Mouse (Mus musculus) right cerebral cortex, adult 2 months (tissue): ENCODE measurements at regions not wholly inside any gene's neighbourhood (a gene's known extent, or its start where the extent isn't known, plus 50 kb on each side); places are given as distances from the start of the nearest gene placed in this dataset.

Source experiments
- DNase-seq, 2 experiments: peaks; one replicate each; pipeline ENCODE4 v3.0.0; 2021 to 2022; ENCODE audit warnings: low spot score in 2 of 2

- DNase-seq = no peak
Measured at GRCm38 (mm10) chr14:103932170-103932569, 88.0 kb upstream of the Ednrb start.

GRCm38 (mm10) chr14:103929734-103930364, 85.6 kb upstream of the Ednrb start:
- no peak for DNase-seq

GRCm38 (mm10) chr14:103929155-103929729, 85.0 kb upstream of the Ednrb start:
- DNase-seq = no peak

- no peak for DNase-seq
Measured at GRCm38 (mm10) chr14:103920169-103920568, 76.0 kb upstream of the Ednrb start.

- DNase-seq = no peak
Measured at GRCm38 (mm10) chr14:103919380-103919779, 75.2 kb upstream of the Ednrb start.

- DNase-seq = no peak
Measured at GRCm38 (mm10) chr14:103913453-103913852, 69.3 kb upstream of the Ednrb start.

- no peak for DNase-seq
Measured at GRCm38 (mm10) chr14:103911707-103912106, 67.5 kb upstream of the Ednrb start.

GRCm38 (mm10) chr14:103911280-103911679, 67.1 kb upstream of the Ednrb start:
- no peak for DNase-seq

- DNase-seq = no peak
Measured at GRCm38 (mm10) chr14:103906417-103907070, 62.3 kb upstream of the Ednrb start.

- DNase-seq = no peak
Measured at GRCm38 (mm10) chr14:103900817-103901216, 56.6 kb upstream of the Ednrb start.

- peak; percentile 21 to 29 for DNase-seq
Measured at GRCm38 (mm10) chr14:103899111-103899814, 55.1 kb upstream of the Ednrb start.

- DNase-seq = peak; percentile 3 to 4
Measured at GRCm38 (mm10) chr14:103898689-103899088, 54.5 kb upstream of the Ednrb start.

GRCm38 (mm10) chr14:103895261-103895660, 51.1 kb upstream of the Ednrb start:
- DNase-seq = no peak
